Mouse (Mus musculus): ENCODE measurements around the gene Add2.

DNA sequence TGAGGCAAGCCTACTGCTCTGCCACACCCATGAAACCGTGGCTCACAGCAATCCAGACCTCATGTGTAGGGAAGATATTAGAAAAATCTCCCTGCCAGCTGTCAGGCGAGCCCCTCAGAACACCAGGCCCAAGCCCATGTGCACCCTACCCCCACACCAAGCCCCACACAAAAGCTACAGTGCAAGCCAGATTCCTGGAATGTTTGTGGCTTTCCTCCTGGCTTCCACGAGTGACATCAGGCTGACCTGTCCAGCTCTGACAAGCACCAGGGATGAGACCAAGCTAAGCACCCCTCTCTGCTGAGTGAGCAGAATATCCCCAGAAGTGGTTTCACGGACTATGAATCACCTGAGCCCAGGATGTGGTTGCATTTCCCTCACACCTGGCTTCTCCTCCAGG is 120.5 kb downstream of the Add2 start:
- TF ChIP-seq CTCF (IDR thresholded peaks at IDR 0.05; ENCODE audit: extremely low read depth, insufficient read depth, insufficient read length, insufficient replicate concordance) = no peak
- TF ChIP-seq POLR2A (IDR thresholded peaks at IDR 0.05; ENCODE audit: low read depth, low read length) = no peak
